In genomic region chr1:68451274-68451673, GRCm38 (mm10) we compare ENCODE assay signal across 19 mouse cellular contexts.
"Had no signal": no experiment of that assay in that cellular context is flagged by ENCODE, and none has a peak within 500 bp of the region (broad histone marks: within the 10 kb centered on the region; RNA-seq: fewer than 3 reads in every experiment).

No protein-coding gene starts in this region.

- H3K4me3 ChIP-seq: liver, embryonic 13.5 days; megakaryocyte, embryonic 14.5 days; neural tube, embryonic 12.5 days; neural tube, embryonic 15.5 days had no signal

- H3K27me3 ChIP-seq: liver, embryonic 13.5 days; megakaryocyte, embryonic 14.5 days; neural tube, embryonic 12.5 days; neural tube, embryonic 15.5 days had no signal

- H3K27ac ChIP-seq: liver, embryonic 13.5 days; neural tube, embryonic 12.5 days; neural tube, embryonic 15.5 days; stomach, postnatal 0 days had no signal

- H3K9ac ChIP-seq: liver, embryonic 13.5 days; lung, embryonic 14.5 days; neural tube, embryonic 12.5 days; neural tube, embryonic 15.5 days had no signal

- H3K36me3 ChIP-seq: liver, embryonic 13.5 days; neural tube, embryonic 12.5 days; neural tube, embryonic 15.5 days had no signal

- H3K4me2 ChIP-seq: liver, embryonic 13.5 days; lung, embryonic 14.5 days; midbrain, embryonic 11.5 days; neural tube, embryonic 12.5 days; neural tube, embryonic 15.5 days had no signal

- DNase-seq: kidney, adult 9 months; kidney, postnatal 14 days; kidney, postnatal 4 days; liver, embryonic 13.5 days; lung, embryonic 14.5 days; lung, postnatal 10 days; lung, postnatal 36 days; midbrain, embryonic 14.5 days; right cerebral cortex, adult 18-20 months; right cerebral cortex, postnatal 14 days; right cerebral cortex, postnatal 4 days; thymus, adult 2 months; thymus, postnatal 14 days; thymus, postnatal 4 days had no signal

- H3K4me1 ChIP-seq: liver, embryonic 13.5 days; megakaryocyte, embryonic 14.5 days; neural tube, embryonic 12.5 days; neural tube, embryonic 15.5 days had no signal

- H3K9me3 ChIP-seq: liver, embryonic 13.5 days; megakaryocyte, embryonic 14.5 days; neural tube, embryonic 12.5 days; neural tube, embryonic 15.5 days had no signal
